Mouse (Mus musculus): ENCODE results near the gene St3gal6. TPM values are rescaled to one million over a fixed set of nuclear protein-coding genes. Genes with fewer than 3 reads are reported as not detected.
"Not testable (repeated sequence)": the region's sequence is repeated elsewhere in the genome, so short reads cannot be mapped to it uniquely, and the experiment has no call there.

The St3gal6 gene
- polyA plus RNA-seq, 1 experiment from 2014 or later = 16.0 TPM

DNA sequence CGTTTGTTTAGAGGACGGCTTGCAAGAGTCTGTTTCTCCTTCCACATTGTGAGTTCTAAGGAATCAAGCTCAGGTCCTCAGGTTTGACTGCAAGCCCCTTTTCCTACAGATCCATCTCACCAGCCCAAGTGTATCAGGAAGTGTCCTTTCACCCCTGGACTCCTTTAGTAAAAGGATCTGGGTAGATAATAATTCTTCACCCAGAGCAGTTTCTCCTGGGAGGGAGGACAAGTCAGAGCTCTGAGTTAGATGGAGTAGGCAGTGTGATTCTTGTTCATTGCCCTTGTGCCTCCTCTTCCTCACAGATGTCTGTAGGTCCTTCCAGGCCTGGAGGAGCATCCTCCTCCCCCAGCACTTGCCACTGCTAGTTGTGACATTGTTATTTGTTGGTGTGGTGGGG lies 61.5 kb downstream of the St3gal6 start:
- H3K27ac ChIP-seq (replicated peaks in 1 of 2; ENCODE audit: control insufficient read depth in 1 of 2, insufficient read depth in 1 of 2, low read depth in 2 of 2, low read length in 2 of 2) = no peak overlapping the region
- 93% methylated on average over 2 of the region's 2 CpGs for WGBS
- no peaks in the 10 kb centered on the region for H3K27me3 ChIP-seq (ENCODE audit: control insufficient read depth, insufficient read depth, low read length)
- H3K4me2 ChIP-seq (ENCODE audit: low read length) = no peak overlapping the region
- H3K36me3 ChIP-seq (ENCODE audit: control insufficient read depth, insufficient read depth, low read length) = peaks cover 80% of the 10 kb centered on the region
- H3K4me3 ChIP-seq (ENCODE audit: control insufficient read depth in 1 of 2, insufficient read depth in 1 of 2, low read depth in 1 of 2, low read length in 2 of 2) = no peak overlapping the region
- H3K9me3 ChIP-seq (ENCODE audit: control insufficient read depth, low read length) = no peaks in the 10 kb centered on the region
- H3K4me1 ChIP-seq (ENCODE audit: control insufficient read depth in 2 of 2, insufficient read depth in 2 of 2, low read length in 2 of 2) = peaks cover 8 to 10% of the 10 kb centered on the region in 2 experiments; a peak in 3 of 4 replicates
- no peak for ATAC-seq (ENCODE audit: insufficient number of reproducible peaks, insufficient read depth, low FRiP score, low read depth)
- H3K9ac ChIP-seq (ENCODE audit: low read length) = no peak overlapping the region

DNA sequence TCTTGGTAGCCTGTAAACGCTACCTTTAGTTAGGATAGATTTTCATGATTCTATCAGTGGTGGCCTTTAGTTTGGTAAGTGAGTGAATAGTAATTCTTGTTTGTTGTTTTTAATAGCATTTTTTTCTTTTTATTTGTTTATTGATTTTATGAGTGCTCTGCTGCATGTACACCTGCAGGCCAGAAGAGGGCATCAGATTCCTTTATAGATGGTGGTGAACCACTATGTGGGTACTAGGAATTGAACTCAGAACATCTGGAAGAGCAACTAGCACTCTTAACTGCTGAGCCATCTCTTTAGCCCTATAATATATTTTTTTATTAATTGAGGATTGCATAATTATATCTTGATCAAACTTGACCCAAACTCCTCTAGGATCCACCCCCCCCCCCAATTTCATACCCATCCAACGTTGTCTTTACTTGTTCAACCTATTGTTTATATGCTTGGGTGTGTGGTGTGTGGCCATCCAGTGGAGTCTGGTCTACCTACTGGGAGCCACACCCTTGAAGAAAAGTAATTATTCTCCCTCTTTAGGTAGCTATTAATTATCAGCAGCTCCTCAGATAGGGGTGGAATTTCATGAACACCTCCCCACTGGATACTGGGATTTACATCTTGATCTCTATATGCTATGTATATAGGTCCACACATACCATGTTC lies 62.1 kb downstream of the St3gal6 start:
- H3K4me3 ChIP-seq (ENCODE audit: control insufficient read depth in 1 of 2, insufficient read depth in 1 of 2, low read depth in 1 of 2, low read length in 2 of 2) = no peak overlapping the region
- peaks cover 8 to 10% of the 10 kb centered on the region in 2 experiments for H3K4me1 ChIP-seq (ENCODE audit: control insufficient read depth in 2 of 2, insufficient read depth in 2 of 2, low read length in 2 of 2)
- H3K27me3 ChIP-seq (ENCODE audit: control insufficient read depth, insufficient read depth, low read length) = no peaks in the 10 kb centered on the region
- no peak overlapping the region for H3K9ac ChIP-seq (ENCODE audit: low read length)
- H3K27ac ChIP-seq (replicated peaks in 1 of 2; ENCODE audit: control insufficient read depth in 1 of 2, insufficient read depth in 1 of 2, low read depth in 2 of 2, low read length in 2 of 2) = no peak overlapping the region
- peaks cover 79% of the 10 kb centered on the region for H3K36me3 ChIP-seq (ENCODE audit: control insufficient read depth, insufficient read depth, low read length)
- no peak for ATAC-seq (ENCODE audit: insufficient number of reproducible peaks, insufficient read depth, low FRiP score, low read depth)
- 89% methylated on average over 2 of the region's 2 CpGs for WGBS
- H3K9me3 ChIP-seq (ENCODE audit: control insufficient read depth, low read length) = no peaks in the 10 kb centered on the region
- peak overlapping the region; percentile 47; the same call in 1 of the 2 replicates for H3K4me2 ChIP-seq (ENCODE audit: low read length)

DNA sequence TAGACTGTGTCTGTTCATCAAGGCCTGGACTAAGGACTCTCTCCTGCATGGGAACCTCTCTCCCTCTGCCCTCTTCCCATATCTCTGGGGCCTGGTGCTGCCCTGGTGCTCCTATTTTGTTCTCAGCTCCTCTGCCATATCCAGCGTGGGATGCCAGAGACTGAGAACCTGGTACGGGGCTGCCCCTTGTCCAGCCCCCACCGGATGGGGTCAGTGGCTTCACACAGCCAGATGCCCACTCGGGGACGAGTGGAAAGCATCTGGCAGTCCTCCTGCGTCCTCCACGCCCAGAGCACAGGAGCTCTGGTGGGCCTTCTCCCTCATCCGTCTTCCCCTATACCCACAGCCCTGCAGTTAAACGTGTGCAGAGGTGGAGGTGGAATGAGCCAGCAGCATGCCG lies 63.7 kb downstream of the St3gal6 start:
- Histone ChIP-seq H3K4me3 (ENCODE audit: control insufficient read depth in 1 of 2, insufficient read depth in 1 of 2, low read depth in 1 of 2, low read length in 2 of 2) (peak overlapping the region; percentile 7 to 13; a peak in 2 of 4 replicates), H3K4me1 (ENCODE audit: control insufficient read depth in 2 of 2, insufficient read depth in 2 of 2, low read length in 2 of 2) (peaks cover 8 to 10% of the 10 kb centered on the region in 2 experiments), H3K9ac (ENCODE audit: low read length) (peak overlapping the region; percentile 31), H3K27me3 (ENCODE audit: control insufficient read depth, insufficient read depth, low read length) (no peaks in the 10 kb centered on the region), H3K4me2 (ENCODE audit: low read length) (peak overlapping the region; percentile 47), H3K36me3 (ENCODE audit: control insufficient read depth, insufficient read depth, low read length) (peaks cover 69% of the 10 kb centered on the region), H3K9me3 (ENCODE audit: control insufficient read depth, low read length) (no peaks in the 10 kb centered on the region), H3K27ac (replicated peaks in 1 of 2; ENCODE audit: control insufficient read depth in 1 of 2, insufficient read depth in 1 of 2, low read depth in 2 of 2, low read length in 2 of 2) (peak overlapping the region; percentile 81 to 82)
- 49% methylated on average over 10 of the region's 10 CpGs for WGBS
- no peak for ATAC-seq (ENCODE audit: insufficient number of reproducible peaks, insufficient read depth, low FRiP score, low read depth)

DNA sequence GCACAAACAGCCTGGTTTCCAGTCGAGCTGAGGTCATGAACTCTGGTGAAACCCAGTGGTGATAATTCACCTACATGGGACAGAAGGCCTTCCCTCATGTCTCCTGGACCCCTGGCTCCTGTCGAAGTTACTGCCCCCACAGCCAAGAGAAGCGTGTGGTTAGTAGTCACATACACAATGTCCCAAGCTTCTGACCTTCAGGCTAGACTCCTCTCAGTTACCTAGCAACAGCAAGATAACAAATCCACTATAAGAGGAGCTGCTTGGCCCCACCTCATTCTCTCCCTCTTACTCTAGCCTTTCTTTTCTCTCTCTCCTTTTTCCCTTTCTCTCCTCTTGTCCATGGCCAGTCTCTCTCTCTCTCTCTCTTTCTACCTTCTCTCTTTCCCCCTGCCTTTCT lies 64.1 kb downstream of the St3gal6 start:
- peak overlapping the region; percentile 31; the same call in 1 of the 2 replicates for H3K9ac ChIP-seq (ENCODE audit: low read length)
- WGBS = 7% methylated on average over 3 of the region's 3 CpGs
- not testable (repeated sequence) for H3K9me3 ChIP-seq (ENCODE audit: control insufficient read depth, low read length); ATAC-seq (ENCODE audit: insufficient number of reproducible peaks, insufficient read depth, low FRiP score, low read depth); H3K4me3 ChIP-seq (ENCODE audit: control insufficient read depth in 1 of 2, insufficient read depth in 1 of 2, low read depth in 1 of 2, low read length in 2 of 2); H3K27me3 ChIP-seq (ENCODE audit: control insufficient read depth, insufficient read depth, low read length)
- peaks cover 69% of the 10 kb centered on the region for H3K36me3 ChIP-seq (ENCODE audit: control insufficient read depth, insufficient read depth, low read length)
- H3K4me2 ChIP-seq (ENCODE audit: low read length) = peak overlapping the region; percentile 47
- peak overlapping the region; percentile 81 to 82 for H3K27ac ChIP-seq (replicated peaks in 1 of 2; ENCODE audit: control insufficient read depth in 1 of 2, insufficient read depth in 1 of 2, low read depth in 2 of 2, low read length in 2 of 2)
- peaks cover 8 to 10% of the 10 kb centered on the region in 2 experiments for H3K4me1 ChIP-seq (ENCODE audit: control insufficient read depth in 2 of 2, insufficient read depth in 2 of 2, low read length in 2 of 2)

DNA sequence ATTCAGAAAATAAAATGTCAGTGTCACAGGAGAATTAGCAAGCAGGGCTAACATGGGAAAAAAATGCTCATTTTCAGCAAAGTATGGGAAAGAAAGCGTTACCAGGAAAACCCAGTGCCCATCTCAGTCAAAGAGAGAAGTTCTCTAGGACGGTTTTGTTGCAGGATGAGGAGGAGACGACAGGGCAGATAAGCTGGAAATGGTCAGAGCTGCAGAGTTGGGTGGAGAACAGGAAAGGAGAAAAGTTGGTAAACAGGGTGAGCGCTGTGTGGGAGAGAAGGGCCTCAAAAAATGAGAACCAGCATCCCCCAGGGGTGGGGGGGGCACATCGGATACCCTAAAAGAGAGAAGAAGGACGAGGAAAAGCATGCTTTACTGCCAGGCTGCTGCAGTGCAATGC lies 67.1 kb downstream of the St3gal6 start:
- H3K4me3 ChIP-seq (ENCODE audit: control insufficient read depth in 1 of 2, insufficient read depth in 1 of 2, low read depth in 1 of 2, low read length in 2 of 2) = no peak overlapping the region
- peaks cover 13 to 23% of the 10 kb centered on the region in 2 experiments for H3K4me1 ChIP-seq (ENCODE audit: control insufficient read depth in 2 of 2, insufficient read depth in 2 of 2, low read length in 2 of 2)
- ATAC-seq (ENCODE audit: insufficient number of reproducible peaks, insufficient read depth, low FRiP score, low read depth) = no peak
- peaks cover 63% of the 10 kb centered on the region for H3K36me3 ChIP-seq (ENCODE audit: control insufficient read depth, insufficient read depth, low read length)
- no peak overlapping the region for H3K4me2 ChIP-seq (ENCODE audit: low read length)
- no peaks in the 10 kb centered on the region for H3K27me3 ChIP-seq (ENCODE audit: control insufficient read depth, insufficient read depth, low read length)
- peak overlapping the region in 1 of 2 experiments; percentile 4; a peak in 1 of 4 replicates for H3K27ac ChIP-seq (replicated peaks in 1 of 2; ENCODE audit: control insufficient read depth in 1 of 2, insufficient read depth in 1 of 2, low read depth in 2 of 2, low read length in 2 of 2)
- WGBS = 42% methylated on average over 6 of the region's 6 CpGs
- no peaks in the 10 kb centered on the region for H3K9me3 ChIP-seq (ENCODE audit: control insufficient read depth, low read length)
- no peak overlapping the region; the same call in 1 of the 2 replicates for H3K9ac ChIP-seq (ENCODE audit: low read length)

DNA sequence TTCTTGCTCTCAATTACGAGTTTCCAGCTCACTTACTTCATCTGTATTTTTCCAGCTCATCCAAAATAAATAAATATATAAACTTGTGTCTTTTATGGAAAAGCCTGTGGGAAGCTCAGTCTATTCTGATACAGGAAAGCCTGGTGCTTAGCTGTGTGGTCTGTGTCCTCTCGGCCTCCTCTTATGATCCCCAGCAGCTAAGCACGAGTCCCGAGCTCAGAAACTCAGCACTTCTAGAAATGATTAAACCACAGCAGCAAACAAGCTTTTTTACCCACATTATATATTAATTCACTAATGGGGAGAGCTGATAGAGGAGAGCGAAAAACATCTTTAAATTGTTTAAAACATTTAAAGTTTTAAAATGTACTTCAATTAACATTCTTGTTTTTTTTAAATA lies 67.6 kb downstream of the St3gal6 start:
- peaks cover 13 to 23% of the 10 kb centered on the region in 2 experiments for H3K4me1 ChIP-seq (ENCODE audit: control insufficient read depth in 2 of 2, insufficient read depth in 2 of 2, low read length in 2 of 2)
- H3K9ac ChIP-seq (ENCODE audit: low read length) = no peak overlapping the region
- H3K27me3 ChIP-seq (ENCODE audit: control insufficient read depth, insufficient read depth, low read length) = no peaks in the 10 kb centered on the region
- 70% methylated on average over 5 of the region's 5 CpGs for WGBS
- no peak overlapping the region for H3K4me3 ChIP-seq (ENCODE audit: control insufficient read depth in 1 of 2, insufficient read depth in 1 of 2, low read depth in 1 of 2, low read length in 2 of 2)
- no peaks in the 10 kb centered on the region for H3K9me3 ChIP-seq (ENCODE audit: control insufficient read depth, low read length)
- peaks cover 61% of the 10 kb centered on the region for H3K36me3 ChIP-seq (ENCODE audit: control insufficient read depth, insufficient read depth, low read length)
- H3K4me2 ChIP-seq (ENCODE audit: low read length) = no peak overlapping the region
- no peak overlapping the region; a peak in 1 of 4 replicates for H3K27ac ChIP-seq (replicated peaks in 1 of 2; ENCODE audit: control insufficient read depth in 1 of 2, insufficient read depth in 1 of 2, low read depth in 2 of 2, low read length in 2 of 2)
- no peak for ATAC-seq (ENCODE audit: insufficient number of reproducible peaks, insufficient read depth, low FRiP score, low read depth)

DNA sequence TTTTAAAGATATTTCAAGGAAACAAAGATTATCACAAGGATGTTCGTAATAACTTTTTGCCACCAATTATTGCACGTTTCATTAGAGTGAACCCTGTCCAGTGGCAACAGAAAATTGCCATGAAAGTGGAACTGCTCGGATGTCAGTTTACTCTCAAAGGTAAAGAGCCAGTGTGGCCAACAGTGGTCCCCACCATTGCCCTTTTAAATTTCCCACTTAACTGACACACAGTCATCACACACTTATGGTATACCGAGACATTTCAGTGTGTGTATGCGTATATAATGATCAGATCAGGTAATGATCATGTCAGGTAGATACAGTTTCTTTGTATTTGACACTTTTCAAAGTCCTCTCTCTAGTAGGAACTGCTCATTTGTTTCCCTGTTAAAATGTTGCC lies 68.9 kb downstream of the St3gal6 start:
- H3K27me3 ChIP-seq (ENCODE audit: control insufficient read depth, insufficient read depth, low read length) = no peaks in the 10 kb centered on the region
- ATAC-seq (ENCODE audit: insufficient number of reproducible peaks, insufficient read depth, low FRiP score, low read depth) = no peak
- H3K36me3 ChIP-seq (ENCODE audit: control insufficient read depth, insufficient read depth, low read length) = peaks cover 61% of the 10 kb centered on the region
- H3K9me3 ChIP-seq (ENCODE audit: control insufficient read depth, low read length) = no peaks in the 10 kb centered on the region
- peaks cover 6 to 16% of the 10 kb centered on the region in 2 experiments for H3K4me1 ChIP-seq (ENCODE audit: control insufficient read depth in 2 of 2, insufficient read depth in 2 of 2, low read length in 2 of 2)
- no peak overlapping the region for H3K9ac ChIP-seq (ENCODE audit: low read length)
- 77% methylated on average over 5 of the region's 5 CpGs for WGBS
- H3K27ac ChIP-seq (replicated peaks in 1 of 2; ENCODE audit: control insufficient read depth in 1 of 2, insufficient read depth in 1 of 2, low read depth in 2 of 2, low read length in 2 of 2) = 0 out of 4 replicates have a peak overlapping the region, but pooled peaks of 1 of the 2 experiments have one; percentile 6
- H3K4me3 ChIP-seq (ENCODE audit: control insufficient read depth in 1 of 2, insufficient read depth in 1 of 2, low read depth in 1 of 2, low read length in 2 of 2) = no peak overlapping the region
- H3K4me2 ChIP-seq (ENCODE audit: low read length) = no peak overlapping the region
